Mouse (Mus musculus) brain, embryonic 14.5 days (tissue): Measurements from ENCODE around the gene Tbc1d1. TPM values are rescaled to one million over a fixed set of nuclear protein-coding genes. Genes with fewer than 3 reads are reported as not detected.

Source experiments
- DNase-seq: peaks from one replicate; pipeline ENCODE4 v3.0.0-alpha.2; 2011; ENCODE audit warnings: low read depth
- CTCF ChIP-seq: fragments of 200-500 bp; IDR thresholded peaks from 2 replicates; pipeline ENCODE4 v1.5.1; 2012; ENCODE audit warnings: inconsistent platforms, mild to moderate bottlenecking, moderate library complexity, borderline replicate concordance; ENCODE audit not compliant: insufficient read depth, insufficient read length; ENCODE audit errors: extremely low read depth
- POLR2A ChIP-seq: fragments of 200-500 bp; IDR thresholded peaks from 2 replicates; pipeline ENCODE4 v1.6.1; 2012; ENCODE audit warnings: mild to moderate bottlenecking, inconsistent platforms, borderline replicate concordance; ENCODE audit not compliant: poor library complexity, insufficient read depth, insufficient read length, severe bottlenecking; ENCODE audit errors: extremely low read depth
- polyA plus RNA-seq: library from polyadenylated mRNA; depleted of rRNA; stranded (reverse); fragments of >200 nt; gene quantifications from 2 replicates; pipeline ENCODE4 v1.2.3, GENCODE M21; 2012; rRNA removed

The Tbc1d1 gene
- polyA plus RNA-seq, 1 experiment = 17.8 TPM

DNA sequence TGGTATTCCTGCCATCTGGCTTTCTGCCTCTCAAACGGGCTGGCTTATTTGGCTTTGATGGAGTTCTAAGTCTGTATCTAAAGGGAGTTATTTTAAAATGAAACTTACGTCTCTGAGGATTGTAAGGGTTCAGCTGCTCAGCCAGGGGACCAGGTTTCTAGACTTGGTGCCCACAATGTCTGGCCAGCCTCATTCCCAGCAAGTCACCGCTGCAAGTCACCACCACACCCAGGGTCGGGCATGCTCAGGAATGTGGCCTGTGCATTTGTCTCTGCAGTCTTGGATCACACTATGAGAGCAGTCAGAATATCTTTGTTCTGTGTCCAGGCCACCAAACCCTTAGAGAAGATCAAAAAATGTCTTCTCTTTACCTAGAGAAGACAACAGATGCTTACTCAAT, 237.4 kb downstream of the Tbc1d1 start:
- DNase-seq = no peak

GRCm38 (mm10) chr5:64398155-64398554, 242.1 kb downstream of the Tbc1d1 start:
- no peak for DNase-seq
- TF ChIP-seq POLR2A = no peak
- TF ChIP-seq CTCF = no peak

More for the DNA sequence above, 237.4 kb downstream of the Tbc1d1 start:
- TF ChIP-seq CTCF = no peak
- TF ChIP-seq POLR2A = no peak

GRCm38 (mm10) chr5:64400742-64401141, 244.6 kb downstream of the Tbc1d1 start:
- no peak for DNase-seq
- no peak for TF ChIP-seq CTCF
- no peak for TF ChIP-seq POLR2A

Other genes with a start within 250 kb of the Tbc1d1 start
- gene Rell1, start 187.4 kb upstream of the Tbc1d1 start, polyA plus RNA-seq = 8.0 and 8.1 TPM in 2 replicates
- 17.2 and 20.7 TPM in 2 replicates for gene Pgm2, start 63.4 kb upstream of the Tbc1d1 start, polyA plus RNA-seq